Mouse (Mus musculus) ovary, postnatal 14 days (tissue): Measurements from ENCODE around the gene Gm8797.
"Not testable (repeated sequence)": the region's sequence is repeated elsewhere in the genome, so short reads cannot be mapped to it uniquely, and the experiment has no call there.

Experiments
- DNase-seq: peaks from one replicate; pipeline ENCODE4 v3.0.0; 2022; ENCODE audit warnings: low spot score

Gm8797 gene

GRCm38 (mm10) chr3:5750506-5750905 is at the start of gene Gm8797:
Gene Gm8797 (plus strand): TSS chr3:5750806.
- DNase-seq: not testable (repeated sequence)

DNA sequence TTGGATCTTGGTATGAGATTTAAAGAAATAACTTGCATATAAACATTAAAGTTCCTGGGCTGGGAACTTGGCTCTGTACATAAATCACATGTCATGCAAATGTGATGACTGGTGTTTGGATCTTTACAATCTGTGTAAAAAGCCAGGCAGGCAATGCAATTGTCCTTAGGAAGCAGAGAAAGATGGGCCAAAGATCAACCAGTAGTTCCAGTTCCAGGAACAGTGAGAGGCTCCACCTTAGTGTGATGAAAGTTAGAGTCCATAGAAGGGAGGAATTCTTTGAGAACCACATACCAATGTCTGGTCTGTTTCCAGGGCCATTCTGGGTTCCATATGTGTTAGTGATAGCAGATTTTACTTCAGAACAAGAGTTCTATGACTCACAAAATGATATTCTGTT is 36.1 kb upstream of the Gm8797 start:
- no peak for DNase-seq

DNA sequence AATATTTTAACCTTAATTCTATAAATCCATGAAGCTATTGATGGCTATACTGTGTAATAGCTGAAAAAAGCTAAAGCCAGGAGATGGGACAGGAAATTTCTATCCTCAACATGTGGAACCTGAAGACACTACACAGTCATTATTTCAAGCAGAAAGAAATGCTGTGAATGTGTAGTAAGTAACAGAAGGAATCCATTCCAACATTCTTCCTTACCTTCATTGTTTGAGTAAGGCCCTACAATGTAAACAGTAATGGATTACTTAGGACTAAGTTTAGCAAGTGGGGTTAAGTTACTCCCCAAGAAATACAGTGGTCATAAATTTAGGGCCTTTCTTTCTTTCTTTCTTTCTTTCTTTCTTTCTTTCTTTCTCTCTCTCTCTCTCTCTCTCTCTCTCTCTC is 17.7 kb upstream of the Gm8797 start:
- DNase-seq: no peak

DNA sequence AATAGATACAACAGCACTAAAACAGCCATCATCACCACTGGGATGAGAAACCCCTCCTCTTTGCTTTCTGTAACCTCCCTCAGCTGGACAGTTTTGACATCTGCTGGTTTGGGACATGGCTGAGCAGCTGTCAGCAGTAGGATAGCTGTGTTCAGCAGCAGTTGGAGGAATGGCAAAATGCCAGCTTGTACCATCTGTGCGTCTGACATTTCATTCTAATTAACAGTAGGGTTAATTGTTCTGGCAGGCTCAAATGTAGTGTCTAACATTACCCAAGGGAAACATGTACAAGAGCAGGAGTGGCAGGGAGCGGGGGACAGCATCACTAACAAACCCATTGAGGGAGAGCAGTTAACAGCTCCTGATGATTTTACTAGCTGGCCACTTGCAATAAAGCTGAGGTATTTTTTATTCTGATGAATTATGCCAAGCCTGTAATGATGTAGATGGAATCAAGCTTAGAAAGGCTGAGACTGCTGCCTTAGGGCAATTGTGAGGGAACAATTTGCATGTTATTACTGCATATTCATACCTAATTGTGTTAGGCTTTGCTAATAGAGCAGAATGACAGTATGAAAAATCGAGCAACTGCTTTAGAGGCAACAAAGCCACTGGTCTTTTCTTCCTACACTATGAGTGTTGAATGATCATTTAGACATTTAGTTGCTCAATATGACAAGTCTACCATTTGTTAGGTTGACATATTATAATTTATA is 4.3 kb downstream of the Gm8797 start:
- no peak for DNase-seq

GRCm38 (mm10) chr3:5766256-5766655 is 15.7 kb downstream of the Gm8797 start:
- no peak for DNase-seq

DNA sequence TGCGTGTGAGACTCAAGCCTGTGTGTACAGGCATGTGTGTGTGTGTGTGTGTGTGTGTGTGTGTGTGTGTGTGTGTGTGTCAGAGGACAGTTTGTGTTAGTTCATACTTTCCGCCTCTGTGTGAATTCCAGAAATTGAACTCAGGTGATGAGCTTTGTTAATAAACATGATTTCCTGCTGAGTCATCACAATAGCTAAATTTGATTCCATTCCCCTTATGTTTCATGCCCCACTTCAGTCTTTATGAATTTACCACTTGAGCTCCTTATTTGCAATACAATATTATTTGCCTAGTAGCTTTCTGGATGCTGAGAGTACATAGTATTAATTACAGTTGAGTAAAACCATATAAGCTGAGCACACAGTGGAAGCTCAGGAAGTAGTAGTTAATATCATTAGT is 26.3 kb downstream of the Gm8797 start:
- DNase-seq: no peak
